ENCODE assay signal across 32 mouse cellular contexts in the genomic region with DNA sequence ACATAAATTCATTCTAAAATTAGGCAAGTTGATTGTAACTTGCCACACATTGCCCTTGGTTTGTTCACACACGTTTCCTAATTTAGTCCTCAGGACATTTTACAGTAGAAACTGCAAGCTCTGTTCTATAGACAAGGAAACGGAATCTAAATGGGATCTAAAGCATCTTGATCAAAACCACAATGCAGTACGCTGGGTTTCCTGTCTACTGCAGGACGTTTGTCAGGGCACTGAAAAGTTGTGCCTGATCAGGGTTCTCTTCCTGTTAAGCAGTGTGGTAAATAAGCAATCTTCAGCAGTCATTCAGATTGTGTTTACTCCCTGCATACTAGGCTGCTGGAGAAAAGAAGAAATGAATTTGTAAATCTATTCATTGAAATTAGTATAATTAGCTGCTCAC. TPM values are rescaled to one million over a fixed set of nuclear protein-coding genes. Genes with fewer than 3 reads are reported as not detected.
DNase-seq lines count a peak whose midpoint lies in the region; ATAC-seq and TF ChIP-seq lines count a peak whose summit lies in the region.
"Had no signal": no experiment of that assay in that cellular context is flagged by ENCODE, and none has a peak within 500 bp of the region (broad histone marks: within the 10 kb centered on the region; RNA-seq: fewer than 3 reads in every experiment).

No protein-coding gene starts in this region.

- peaks cover 10% of the 10 kb centered on the region for H3K36me3 ChIP-seq in intestine, postnatal 0 days (ENCODE audit: control insufficient read depth, insufficient read depth)
- no peaks in the 10 kb centered on the region for H3K36me3 ChIP-seq in intestine, embryonic 16.5 days (ENCODE audit: control insufficient read depth, insufficient read depth, low read length)

- no peak overlapping the region for H3K4me2 ChIP-seq in intestine, postnatal 0 days (replicated peaks; ENCODE audit: low read depth)
- no peak overlapping the region for H3K4me2 ChIP-seq in intestine, embryonic 16.5 days (ENCODE audit: low read depth, low read length)
- H3K4me2 ChIP-seq: embryonic facial prominence, embryonic 12.5 days; forebrain, embryonic 15.5 days; heart, embryonic 13.5 days; hindbrain, embryonic 15.5 days; intestine, embryonic 15.5 days; limb, embryonic 12.5 days; liver, embryonic 15.5 days; lung, embryonic 14.5 days; midbrain, embryonic 13.5 days; neural tube, embryonic 15.5 days; stomach, embryonic 15.5 days had no signal

- peak; percentile 10 for DNase-seq in induced T-regulatory cell, adult 2 months (ENCODE audit: low read depth)
- DNase-seq in neural tube, embryonic 10.5 days (ENCODE audit: extremely low spot score, low spot score) = no peak
- no peak for DNase-seq in left cerebral cortex, postnatal 36 days (ENCODE audit: low spot score in 2 of 2)
- no peak for DNase-seq in adrenal gland, adult 8-10 months
- DNase-seq: adrenal gland, adult 2 months; cerebellum, adult 8-10 months; cerebellum, postnatal 25 days; gastrocnemius, adult 2 months; gastrocnemius, postnatal 36 days; heart, postnatal 10 days; kidney, adult 9 months; kidney, postnatal 10 days; layer of hippocampus, adult 9-11 months; lung, embryonic 14.5 days; lung, postnatal 14 days; right cerebral cortex, postnatal 25 days; thymus, postnatal 25 days had no signal

- H3K9me3 ChIP-seq in intestine, postnatal 0 days (ENCODE audit: control insufficient read depth) = no peaks in the 10 kb centered on the region
- no peaks in the 10 kb centered on the region for H3K9me3 ChIP-seq in intestine, embryonic 16.5 days (ENCODE audit: control insufficient read depth, low read length)
- H3K9me3 ChIP-seq: embryonic facial prominence, embryonic 12.5 days; forebrain, embryonic 15.5 days; heart, embryonic 13.5 days; hindbrain, embryonic 10.5 days; hindbrain, embryonic 15.5 days; intestine, embryonic 15.5 days; limb, embryonic 12.5 days; liver, embryonic 15.5 days; midbrain, embryonic 13.5 days; neural tube, embryonic 15.5 days; stomach, embryonic 15.5 days had no signal

- WGBS in intestine, postnatal 0 days = 69% methylated on average over 4 of the region's 4 CpGs
- WGBS in intestine, embryonic 16.5 days = 71% methylated on average over 4 of the region's 4 CpGs

- ATAC-seq in intestine, postnatal 0 days = no peak
- ATAC-seq in intestine, embryonic 16.5 days = no peak
- peak; percentile 65 for ATAC-seq in activated CD4-positive, CD25-positive, alpha-beta regulatory T cell, adult 4 months
- ATAC-seq: forebrain, embryonic 15.5 days; midbrain, embryonic 13.5 days had no signal

- no peak for TF ChIP-seq CTCF in intestine, postnatal 0 days (IDR thresholded peaks at IDR 0.05; ENCODE audit: low read depth)

- no peaks in the 10 kb centered on the region for H3K27me3 ChIP-seq in intestine, postnatal 0 days (replicated peaks; ENCODE audit: control insufficient read depth, insufficient read depth, low read length)
- H3K27me3 ChIP-seq in intestine, embryonic 16.5 days (replicated peaks; ENCODE audit: control insufficient read depth, insufficient read depth, low read length) = no peaks in the 10 kb centered on the region
- H3K27me3 ChIP-seq: embryonic facial prominence, embryonic 12.5 days; forebrain, embryonic 15.5 days; heart, embryonic 13.5 days; hindbrain, embryonic 15.5 days; intestine, embryonic 15.5 days; limb, embryonic 12.5 days; liver, embryonic 15.5 days; midbrain, embryonic 13.5 days; neural tube, embryonic 15.5 days; stomach, embryonic 15.5 days had no signal

- H3K9ac ChIP-seq in intestine, postnatal 0 days (ENCODE audit: low read depth, low read length) = no peak overlapping the region
- H3K9ac ChIP-seq in intestine, embryonic 16.5 days (ENCODE audit: low read depth, low read length) = no peak overlapping the region
- H3K9ac ChIP-seq: embryonic facial prominence, embryonic 12.5 days; forebrain, embryonic 15.5 days; heart, embryonic 13.5 days; hindbrain, embryonic 15.5 days; intestine, embryonic 15.5 days; limb, embryonic 12.5 days; liver, embryonic 15.5 days; lung, embryonic 14.5 days; midbrain, embryonic 13.5 days; neural tube, embryonic 15.5 days; stomach, embryonic 15.5 days had no signal

- no peaks in the 10 kb centered on the region for H3K4me1 ChIP-seq in intestine, postnatal 0 days (replicated peaks; ENCODE audit: control insufficient read depth, insufficient read depth, low read length)
- H3K4me1 ChIP-seq in intestine, embryonic 16.5 days (ENCODE audit: control insufficient read depth, insufficient read depth, low read length) = 0 out of 2 replicates have a peak, but pooled peaks cover 3% of the 10 kb centered on the region
- H3K4me1 ChIP-seq: embryonic facial prominence, embryonic 12.5 days; forebrain, embryonic 15.5 days; heart, embryonic 13.5 days; hindbrain, embryonic 10.5 days; hindbrain, embryonic 15.5 days; intestine, embryonic 15.5 days; limb, embryonic 12.5 days; liver, embryonic 15.5 days; midbrain, embryonic 13.5 days; neural tube, embryonic 15.5 days; stomach, embryonic 15.5 days had no signal

- H3K4me3 ChIP-seq in intestine, postnatal 0 days (ENCODE audit: low read depth, low read length) = no peak overlapping the region
- H3K4me3 ChIP-seq in intestine, embryonic 16.5 days (ENCODE audit: low read length) = no peak overlapping the region
- H3K4me3 ChIP-seq: embryonic facial prominence, embryonic 12.5 days; forebrain, embryonic 15.5 days; gastrocnemius, adult 2 months; heart, embryonic 13.5 days; hindbrain, embryonic 10.5 days; hindbrain, embryonic 15.5 days; intestine, embryonic 15.5 days; limb, embryonic 12.5 days; liver, embryonic 15.5 days; midbrain, embryonic 13.5 days; neural tube, embryonic 15.5 days; stomach, embryonic 15.5 days had no signal

- peak overlapping the region; percentile 5; the same call in 1 of the 2 replicates for H3K27ac ChIP-seq in intestine, postnatal 0 days (ENCODE audit: low read depth, low read length)
- H3K27ac ChIP-seq in intestine, embryonic 16.5 days (ENCODE audit: low read length) = no peak overlapping the region; the same call in 1 of the 2 replicates
- H3K27ac ChIP-seq: embryonic facial prominence, embryonic 12.5 days; forebrain, embryonic 15.5 days; gastrocnemius, adult 2 months; heart, embryonic 13.5 days; hindbrain, embryonic 10.5 days; hindbrain, embryonic 15.5 days; intestine, embryonic 15.5 days; limb, embryonic 12.5 days; liver, embryonic 15.5 days; midbrain, embryonic 13.5 days; neural tube, embryonic 15.5 days; stomach, embryonic 15.5 days had no signal

- intact Hi-C loops in left cerebral cortex, postnatal 36 days (cut with DNase I) = no loop called here

RNA-seq across cellular contexts. Expression of a gene that starts 28.3 kb away (rescaled TPM):
- 23.4 and 24.3 TPM in 2 replicates for polyA plus RNA-seq in intestine, postnatal 0 days (2015; fragmentation: Nextera tagmentation; extraction: Ambion mirVana)
- polyA plus RNA-seq in intestine, embryonic 16.5 days (2015; fragmentation: Nextera tagmentation; extraction: Ambion mirVana) = 7.0 and 8.4 TPM in 2 replicates
- under 1 TPM in 1 of 2 experiments, not detected in 1; 0.08 TPM for polyA plus RNA-seq in activated CD4-positive, CD25-positive, alpha-beta regulatory T cell, adult 4 months (2017; shearing (Covaris generic))
- total RNA-seq in left cerebral cortex, postnatal 36 days (2021) = 1 to 10 TPM; 7.9 to 8.7 TPM
- total RNA-seq in adrenal gland, adult 8-10 months (2022) = 1 to 10 TPM; 2.8 to 7.9 (median 5.4) TPM
- total RNA-seq: megakaryocyte-erythroid progenitor cell, adult 5-6 weeks had no signal
